Mouse (Mus musculus): ENCODE data around the gene Fgd5. TPM values are rescaled to one million over a fixed set of nuclear protein-coding genes. Genes with fewer than 3 reads are reported as not detected.
"Not testable (repeated sequence)": the region's sequence is repeated elsewhere in the genome, so short reads cannot be mapped to it uniquely, and the experiment has no call there.

Fgd5 gene
- polyA plus RNA-seq, 1 experiment, result not detected

- TF ChIP-seq POLR2A (IDR thresholded peaks at IDR 0.05; ENCODE audit: insufficient read depth, low read depth, low read length) (no peak), CTCF (IDR thresholded peaks at IDR 0.05; ENCODE audit: insufficient read depth, low read depth, low read length) (peak; percentile 93)
- peaks cover 25% of the 10 kb centered on the region for H3K4me1 ChIP-seq (ENCODE audit: control insufficient read depth, insufficient read depth, low read length)
- no peak overlapping the region for H3K27ac ChIP-seq (ENCODE audit: insufficient read depth, low read depth, low read length)
- H3K4me3 ChIP-seq (ENCODE audit: insufficient read depth, low read depth, low read length), result no peak overlapping the region
- WGBS, result 23% methylated on average over 16 of the region's 16 CpGs
Observed at GRCm38 (mm10) chr6:92067146-92067790, 88.6 kb downstream of the Fgd5 start.

GRCm38 (mm10) chr6:92071121-92071839, 92.6 kb downstream of the Fgd5 start:
- TF ChIP-seq POLR2A (IDR thresholded peaks at IDR 0.05; ENCODE audit: insufficient read depth, low read depth, low read length), result no peak
- no peak for TF ChIP-seq CTCF (IDR thresholded peaks at IDR 0.05; ENCODE audit: insufficient read depth, low read depth, low read length)
- Histone ChIP-seq H3K4me3 (ENCODE audit: insufficient read depth, low read depth, low read length) (no peak overlapping the region), H3K4me1 (ENCODE audit: control insufficient read depth, insufficient read depth, low read length) (peaks cover 2% of the 10 kb centered on the region), H3K27ac (ENCODE audit: insufficient read depth, low read depth, low read length) (no peak overlapping the region)
- 60% methylated on average over 15 of the region's 15 CpGs for WGBS

- no peak overlapping the region for H3K4me3 ChIP-seq (ENCODE audit: insufficient read depth, low read depth, low read length)
- 100% methylated on average over 2 of the region's 2 CpGs for WGBS
- no peaks in the 10 kb centered on the region; the same call in 1 of the 2 replicates for H3K4me1 ChIP-seq (ENCODE audit: control insufficient read depth, insufficient read depth, low read length)
- H3K27ac ChIP-seq (ENCODE audit: insufficient read depth, low read depth, low read length), result no peak overlapping the region
- TF ChIP-seq POLR2A (IDR thresholded peaks at IDR 0.05; ENCODE audit: insufficient read depth, low read depth, low read length) (no peak), CTCF (IDR thresholded peaks at IDR 0.05; ENCODE audit: insufficient read depth, low read depth, low read length) (no peak)
Observed at GRCm38 (mm10) chr6:92080730-92081129, 102.1 kb downstream of the Fgd5 start.

- Histone ChIP-seq H3K27ac (ENCODE audit: insufficient read depth, low read depth, low read length) (no peak overlapping the region), H3K4me3 (ENCODE audit: insufficient read depth, low read depth, low read length) (no peak overlapping the region), H3K4me1 (ENCODE audit: control insufficient read depth, insufficient read depth, low read length) (no peaks in the 10 kb centered on the region; the same call in 1 of the 2 replicates)
- 85% methylated on average over 4 of the region's 4 CpGs for WGBS
- no peak for TF ChIP-seq POLR2A (IDR thresholded peaks at IDR 0.05; ENCODE audit: insufficient read depth, low read depth, low read length)
- TF ChIP-seq CTCF (IDR thresholded peaks at IDR 0.05; ENCODE audit: insufficient read depth, low read depth, low read length), result no peak
Observed at GRCm38 (mm10) chr6:92082756-92083155, 104.1 kb downstream of the Fgd5 start.

- TF ChIP-seq CTCF (IDR thresholded peaks at IDR 0.05; ENCODE audit: insufficient read depth, low read depth, low read length) (no peak), POLR2A (IDR thresholded peaks at IDR 0.05; ENCODE audit: insufficient read depth, low read depth, low read length) (no peak)
- Histone ChIP-seq H3K4me1 (ENCODE audit: control insufficient read depth, insufficient read depth, low read length) (no peaks in the 10 kb centered on the region; the same call in 1 of the 2 replicates), H3K27ac (ENCODE audit: insufficient read depth, low read depth, low read length) (0 out of 2 replicates have a peak overlapping the region, but pooled peaks have one; percentile 36), H3K4me3 (ENCODE audit: insufficient read depth, low read depth, low read length) (no peak overlapping the region)
- 55% methylated on average over 3 of the region's 3 CpGs for WGBS
Observed at GRCm38 (mm10) chr6:92084932-92085331, 106.3 kb downstream of the Fgd5 start.

- not testable (repeated sequence) for H3K4me1 ChIP-seq (ENCODE audit: control insufficient read depth, insufficient read depth, low read length); H3K4me3 ChIP-seq (ENCODE audit: insufficient read depth, low read depth, low read length); H3K27ac ChIP-seq (ENCODE audit: insufficient read depth, low read depth, low read length)
- 80% methylated on average over 7 of the region's 7 CpGs for WGBS
Observed at GRCm38 (mm10) chr6:92089141-92089540, 110.5 kb downstream of the Fgd5 start.

GRCm38 (mm10) chr6:92089982-92090381, 111.3 kb downstream of the Fgd5 start:
- H3K27ac ChIP-seq (ENCODE audit: insufficient read depth, low read depth, low read length), result no peak overlapping the region
- WGBS, result 82% methylated on average over 4 of the region's 4 CpGs
- TF ChIP-seq CTCF (IDR thresholded peaks at IDR 0.05; ENCODE audit: insufficient read depth, low read depth, low read length), result no peak
- TF ChIP-seq POLR2A (IDR thresholded peaks at IDR 0.05; ENCODE audit: insufficient read depth, low read depth, low read length), result no peak
- no peak overlapping the region for H3K4me3 ChIP-seq (ENCODE audit: insufficient read depth, low read depth, low read length)
- no peaks in the 10 kb centered on the region; the same call in 1 of the 2 replicates for H3K4me1 ChIP-seq (ENCODE audit: control insufficient read depth, insufficient read depth, low read length)

- Histone ChIP-seq H3K4me3 (ENCODE audit: insufficient read depth, low read depth, low read length) (peak overlapping the region; percentile 98), H3K4me1 (ENCODE audit: control insufficient read depth, insufficient read depth, low read length) (no peaks in the 10 kb centered on the region; the same call in 1 of the 2 replicates), H3K27ac (ENCODE audit: insufficient read depth, low read depth, low read length) (peak overlapping the region; percentile 96; the same call in 1 of the 2 replicates)
- no peak for TF ChIP-seq CTCF (IDR thresholded peaks at IDR 0.05; ENCODE audit: insufficient read depth, low read depth, low read length)
- no peak for TF ChIP-seq POLR2A (IDR thresholded peaks at IDR 0.05; ENCODE audit: insufficient read depth, low read depth, low read length)
- WGBS, result 0% methylated on average over 4 of the region's 4 CpGs
Observed at GRCm38 (mm10) chr6:92090497-92090896, 111.8 kb downstream of the Fgd5 start.

- 0 out of 2 replicates have a peak, but pooled peaks have one; percentile 10 for TF ChIP-seq CTCF (IDR thresholded peaks at IDR 0.05; ENCODE audit: insufficient read depth, low read depth, low read length)
- TF ChIP-seq POLR2A (IDR thresholded peaks at IDR 0.05; ENCODE audit: insufficient read depth, low read depth, low read length), result peak; percentile 87
- Histone ChIP-seq H3K4me1 (ENCODE audit: control insufficient read depth, insufficient read depth, low read length) (no peaks in the 10 kb centered on the region; the same call in 1 of the 2 replicates), H3K4me3 (ENCODE audit: insufficient read depth, low read depth, low read length) (peak within 1 kb of the TSS; percentile 98), H3K27ac (ENCODE audit: insufficient read depth, low read depth, low read length) (peak within 1 kb of the TSS; percentile 96)
- WGBS, result under 1% methylated on average over 58 of the region's 58 CpGs
Observed at GRCm38 (mm10) chr6:92091130-92091591, 112.5 kb downstream of the Fgd5 start, which contains the start of gene Nr2c2. TSS of gene Nr2c2 (plus strand) at chr6:92091390.
